Mouse (Mus musculus) C2C12 (cell line): Measurements from ENCODE around the gene Col4a2. TPM values are rescaled to one million over a fixed set of nuclear protein-coding genes. Genes with fewer than 3 reads are reported as not detected.
A peak's percentile ranks its signal among the peaks of the same experiment; 100 is the strongest.

Source experiments
- H3K27me3 ChIP-seq: one replicate; pipeline ENCODE4 v1.6.1; 2011; ENCODE audit not compliant: control insufficient read depth, insufficient read depth, insufficient read length
- H3K36me3 ChIP-seq: one replicate; pipeline ENCODE4 v1.6.1; 2011; ENCODE audit not compliant: control insufficient read depth, insufficient read depth
- H3K4me3 ChIP-seq: one replicate; pipeline ENCODE4 v1.5.1; 2011; ENCODE audit warnings: mild to moderate bottlenecking, control low read depth; ENCODE audit not compliant: poor library complexity, insufficient read depth, severe bottlenecking
- H3K79me2 ChIP-seq: one replicate; pipeline ENCODE4 v1.6.1; 2011; ENCODE audit not compliant: control insufficient read depth, insufficient read depth
- H3K79me3 ChIP-seq: one replicate; pipeline ENCODE4 v1.6.1; 2011; ENCODE audit warnings: low read depth, control low read depth
- H3ac ChIP-seq: one replicate; pipeline ENCODE3; 2011; ENCODE audit warnings: low read depth; ENCODE audit not compliant: control insufficient read depth, insufficient read length
- CEBPB ChIP-seq: IDR thresholded peaks from one replicate; pipeline ENCODE4 v1.6.1; 2011; ENCODE audit warnings: low read depth, mild to moderate bottlenecking, control low read depth, moderate library complexity
- CTCF ChIP-seq: IDR thresholded peaks from one replicate; pipeline ENCODE4 v1.5.1; 2011; ENCODE audit not compliant: control insufficient read depth, insufficient read depth, insufficient read length
- FOSL1 ChIP-seq: IDR thresholded peaks from one replicate; pipeline ENCODE4 v1.8.0; 2011; ENCODE audit warnings: mild to moderate bottlenecking, low read length; ENCODE audit not compliant: poor library complexity, insufficient read depth, severe bottlenecking
- MAX ChIP-seq: IDR thresholded peaks from one replicate; pipeline ENCODE4 v1.6.1; 2011; ENCODE audit warnings: mild to moderate bottlenecking, control low read depth
- MYOD1 ChIP-seq: IDR thresholded peaks from one replicate; pipeline ENCODE4 v1.6.1; 2011; ENCODE audit warnings: low read depth; ENCODE audit not compliant: control insufficient read depth, insufficient read length
- MYOG ChIP-seq: IDR thresholded peaks from one replicate; pipeline ENCODE4 v1.6.1; 2011; ENCODE audit not compliant: control insufficient read depth, insufficient read length; ENCODE audit errors: extremely low read depth
- USF1 ChIP-seq: IDR thresholded peaks from one replicate; pipeline ENCODE4 v1.6.1; 2011; ENCODE audit warnings: low read depth, mild to moderate bottlenecking, control low read depth, moderate library complexity
- polyA plus RNA-seq: library from polyadenylated mRNA; unstranded; fragments of >200 nt; fragmentation: generic; extraction: Trizol; gene quantifications from one replicate; pipeline ENCODE4 v1.2.1, GENCODE M21; 2012; ENCODE audit warnings: missing spikeins

The Col4a2 gene
- polyA plus RNA-seq, 1 experiment, result 68.8 TPM

DNA sequence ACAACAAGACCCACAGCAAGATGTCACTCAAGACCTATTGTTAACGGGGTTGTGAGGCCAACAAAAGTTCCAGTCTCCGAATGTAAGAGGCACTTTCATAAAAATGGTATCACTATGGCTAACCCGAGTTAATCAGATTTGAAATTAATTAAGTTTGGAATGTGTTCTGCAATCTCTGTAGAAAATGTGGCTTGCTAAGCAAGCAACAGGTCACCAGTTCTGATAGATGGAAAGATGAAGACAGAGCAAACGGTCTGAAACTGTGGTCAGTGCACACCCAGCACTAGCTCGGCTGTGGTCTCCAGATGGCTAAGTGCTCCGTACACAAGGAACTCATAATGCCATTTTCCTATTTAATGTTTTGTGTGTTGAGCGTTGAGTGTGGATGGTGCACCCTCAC, 158.1 kb downstream of the Col4a2 start:
- TF ChIP-seq FOSL1, result no peak
- TF ChIP-seq MAX, result no peak
- no peak for TF ChIP-seq CTCF
- TF ChIP-seq MYOD1, result no peak
- TF ChIP-seq CEBPB, result no peak
- TF ChIP-seq USF1, result no peak
- TF ChIP-seq MYOG, result no peak
- no peaks in the 10 kb centered on the region for H3K79me3 ChIP-seq
- no peaks in the 10 kb centered on the region for H3K36me3 ChIP-seq
- H3ac ChIP-seq, result no peak overlapping the region
- no peaks in the 10 kb centered on the region for H3K79me2 ChIP-seq
- no peak overlapping the region for H3K4me3 ChIP-seq
- H3K27me3 ChIP-seq, result no peaks in the 10 kb centered on the region

DNA sequence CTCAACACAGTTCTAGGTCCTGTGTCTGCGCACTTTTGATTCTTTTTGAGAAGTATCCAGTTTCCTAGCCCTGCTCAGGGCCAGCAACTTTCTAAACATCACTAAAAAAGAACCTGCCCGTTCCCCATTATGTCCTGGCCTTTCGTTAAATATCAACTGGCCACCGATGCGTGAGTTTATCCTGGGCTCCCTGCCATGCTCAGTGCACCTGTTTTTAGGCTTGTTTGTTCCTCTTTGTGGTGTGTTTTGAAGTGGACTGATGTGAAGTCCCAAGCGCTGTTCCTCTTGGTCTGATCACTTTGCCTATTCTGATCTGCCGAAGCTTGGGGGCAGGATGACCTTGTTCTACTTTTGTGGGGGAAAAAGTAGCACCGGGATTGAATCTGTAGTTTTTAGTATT, 158.7 kb downstream of the Col4a2 start:
- TF ChIP-seq MYOD1 (no peak), MYOG (no peak), MAX (no peak), FOSL1 (no peak), CEBPB (no peak), USF1 (no peak), CTCF (no peak)
- Histone ChIP-seq H3ac (no peak overlapping the region), H3K4me3 (no peak overlapping the region), H3K27me3 (no peaks in the 10 kb centered on the region), H3K36me3 (no peaks in the 10 kb centered on the region), H3K79me2 (no peaks in the 10 kb centered on the region), H3K79me3 (no peaks in the 10 kb centered on the region)

DNA sequence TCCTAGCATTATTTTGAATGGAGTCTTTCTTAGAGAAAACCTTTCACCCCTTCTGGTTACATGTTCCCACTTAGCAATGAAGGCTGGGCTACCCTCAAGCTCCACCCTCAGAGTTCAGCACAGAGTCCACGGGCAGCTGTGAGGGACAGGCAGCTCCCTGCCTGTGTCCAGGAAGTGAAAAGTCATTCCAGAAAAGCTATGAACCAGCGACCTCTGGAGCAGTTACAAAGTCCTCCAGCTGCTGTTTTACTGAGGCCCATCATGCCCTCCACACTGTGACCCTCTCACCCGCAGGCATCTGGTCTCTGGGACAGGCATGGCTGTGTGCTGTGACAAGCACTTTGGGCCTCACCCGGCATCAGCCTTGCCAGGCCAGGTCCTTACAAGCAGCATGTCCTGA, 160.5 kb downstream of the Col4a2 start:
- H3K36me3 ChIP-seq, result no peaks in the 10 kb centered on the region
- no peak overlapping the region for H3ac ChIP-seq
- no peaks in the 10 kb centered on the region for H3K79me3 ChIP-seq
- H3K79me2 ChIP-seq, result no peaks in the 10 kb centered on the region
- no peak for TF ChIP-seq USF1
- no peak for TF ChIP-seq MYOD1
- TF ChIP-seq FOSL1, result no peak
- TF ChIP-seq CEBPB, result no peak
- no peak for TF ChIP-seq MYOG
- TF ChIP-seq MAX, result no peak
- no peak for TF ChIP-seq CTCF
- no peak overlapping the region for H3K4me3 ChIP-seq
- no peaks in the 10 kb centered on the region for H3K27me3 ChIP-seq

DNA sequence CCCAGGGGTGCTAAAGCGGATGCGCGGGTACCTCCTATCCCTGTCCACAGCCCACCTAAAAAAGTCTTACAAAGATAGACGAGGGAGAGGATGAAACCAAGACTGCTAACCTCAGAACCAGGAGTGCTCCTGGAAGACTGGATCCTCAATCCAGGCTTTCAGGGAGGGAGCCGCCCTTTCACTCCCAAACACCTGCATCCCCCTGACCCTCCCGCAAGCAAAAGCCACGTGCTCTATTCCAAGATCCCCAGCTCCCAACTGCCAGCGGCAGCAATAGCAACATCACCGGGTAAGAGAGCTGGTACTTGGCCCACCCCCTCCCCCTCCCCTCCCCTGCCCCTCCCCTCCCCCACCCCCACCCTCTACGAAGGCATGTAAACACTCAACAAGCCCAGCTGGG, 162.8 kb downstream of the Col4a2 start:
- Histone ChIP-seq H3K79me2 (no peaks in the 10 kb centered on the region), H3K27me3 (no peaks in the 10 kb centered on the region), H3ac (no peak overlapping the region), H3K36me3 (no peaks in the 10 kb centered on the region), H3K4me3 (no peak overlapping the region), H3K79me3 (no peaks in the 10 kb centered on the region)
- no peak for TF ChIP-seq CTCF
- TF ChIP-seq FOSL1, result no peak
- TF ChIP-seq CEBPB, result no peak
- no peak for TF ChIP-seq USF1

DNA sequence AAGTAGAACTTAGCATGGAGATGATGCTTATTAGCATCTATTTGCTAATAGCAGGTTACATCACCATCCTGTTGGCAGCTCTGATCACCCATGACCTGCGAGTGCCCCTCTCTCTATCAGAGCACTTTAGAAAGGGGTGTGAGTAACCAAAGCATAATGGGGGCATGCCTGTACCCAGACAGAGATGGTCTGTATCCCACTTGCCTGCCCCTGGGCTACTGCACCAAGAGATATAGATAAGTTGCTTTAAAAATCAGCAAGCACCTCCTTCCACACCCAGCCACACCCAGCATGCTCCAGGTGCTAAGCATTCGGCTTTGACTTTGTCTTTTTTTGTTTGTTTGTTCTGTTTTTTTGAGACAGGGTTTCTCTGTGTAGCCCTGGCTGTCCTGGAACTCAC, 163.3 kb downstream of the Col4a2 start:
- Histone ChIP-seq H3K27me3 (no peaks in the 10 kb centered on the region), H3K4me3 (no peak overlapping the region), H3K79me2 (no peaks in the 10 kb centered on the region), H3K36me3 (no peaks in the 10 kb centered on the region), H3ac (no peak overlapping the region), H3K79me3 (no peaks in the 10 kb centered on the region)
- no peak for TF ChIP-seq CTCF
- no peak for TF ChIP-seq FOSL1
- TF ChIP-seq MYOG, result no peak
- TF ChIP-seq MAX, result no peak
- no peak for TF ChIP-seq USF1
- TF ChIP-seq CEBPB, result no peak
- TF ChIP-seq MYOD1, result no peak

DNA sequence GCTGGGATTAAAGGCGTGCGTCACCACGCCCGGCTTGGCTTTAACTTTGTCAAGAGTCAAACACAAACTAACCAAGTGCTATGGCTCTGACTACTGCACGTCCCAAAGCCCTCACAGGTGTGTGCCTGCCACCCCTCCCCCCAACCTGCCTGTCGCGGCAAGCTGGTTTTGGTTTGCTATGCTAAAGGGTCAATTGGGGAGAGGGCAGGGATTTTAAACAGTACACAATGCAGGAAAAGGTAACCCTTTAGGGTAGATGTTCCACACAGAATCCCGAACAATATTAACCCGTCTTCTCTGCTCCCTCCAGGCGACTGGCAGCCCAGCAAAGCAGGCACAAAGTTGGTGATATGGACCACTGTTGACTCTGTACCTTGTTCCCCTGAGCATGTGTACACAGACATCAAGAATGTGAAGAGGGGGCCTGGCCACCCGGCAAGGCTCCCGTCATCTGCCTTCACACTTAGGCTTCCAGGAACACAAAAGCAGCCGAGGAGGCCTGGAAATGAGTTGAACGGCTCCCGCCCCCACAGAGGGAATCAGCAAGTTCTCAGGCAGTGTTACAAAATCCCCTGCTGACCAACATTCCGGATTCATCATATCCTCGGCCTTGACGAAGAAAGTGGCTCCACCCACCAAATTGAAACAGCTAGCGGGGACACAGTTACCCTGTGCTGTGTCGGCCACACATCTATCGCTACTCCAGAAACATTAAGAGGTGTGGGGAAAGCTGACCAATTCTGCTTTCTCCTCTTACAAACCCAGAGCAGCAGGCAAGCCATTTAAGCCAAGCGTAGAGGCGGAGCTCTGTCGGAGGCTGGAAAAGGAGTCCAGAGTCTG, 164.0 kb downstream of the Col4a2 start:
- TF ChIP-seq CEBPB (peak; percentile 28), MAX (no peak)
- Histone ChIP-seq H3K79me2 (no peaks in the 10 kb centered on the region), H3ac (peak overlapping the region; percentile 38), H3K27me3 (no peaks in the 10 kb centered on the region), H3K79me3 (no peaks in the 10 kb centered on the region), H3K4me3 (no peak overlapping the region), H3K36me3 (no peaks in the 10 kb centered on the region)
